Mouse (Mus musculus) cerebellum, adult 2 months (tissue): ENCODE results near the gene Oard1. TPM values are rescaled to one million over a fixed set of nuclear protein-coding genes. Genes with fewer than 3 reads are reported as not detected.

Experiments used
- DNase-seq, 2 experiments: peaks; one replicate each; pipeline ENCODE4 v3.0.0; 2021
- H3K27ac ChIP-seq: fragments of 200-500 bp; 2 replicates; pipeline ENCODE4 v1.5.1; 2012; ENCODE audit warnings: low read length, control low read depth, inconsistent platforms; ENCODE audit not compliant: insufficient read depth
- H3K27me3 ChIP-seq: fragments of 200-500 bp; 2 replicates; pipeline ENCODE4 v1.6.1; 2012; ENCODE audit warnings: inconsistent platforms, mild to moderate bottlenecking, low read length, moderate library complexity; ENCODE audit not compliant: control insufficient read depth, insufficient read depth
- H3K4me1 ChIP-seq: fragments of 200-500 bp; 2 replicates; pipeline ENCODE4 v1.6.1; 2011; ENCODE audit warnings: low read length; ENCODE audit not compliant: control insufficient read depth, insufficient read depth
- H3K4me3 ChIP-seq: fragments of 200-500 bp; replicated peaks from 2 replicates; pipeline ENCODE3; 2011; ENCODE audit warnings: mild to moderate bottlenecking, low read depth, low read length, control low read depth; ENCODE audit not compliant: insufficient read depth
- CTCF ChIP-seq: fragments of 200-500 bp; IDR thresholded peaks from 2 replicates; pipeline ENCODE4 v1.5.1; 2011; ENCODE audit warnings: low read depth, mild to moderate bottlenecking, control low read depth, low read length, moderate library complexity, borderline replicate concordance; ENCODE audit not compliant: insufficient read depth
- POLR2A ChIP-seq: fragments of 200-500 bp; IDR thresholded peaks from 2 replicates; pipeline ENCODE4 v1.6.1; 2011; ENCODE audit warnings: low read length, control low read depth, borderline replicate concordance; ENCODE audit not compliant: insufficient read depth
- WGBS: fragments of 180-500 bp; shearing (Covaris S2); methylation state at CpG from one replicate; pipeline ENCODE4 v1.1.7; 2018; 5-methylcytosine and 5-hydroxymethylcytosine counted together
- polyA plus RNA-seq: library from polyadenylated mRNA; depleted of rRNA; stranded (reverse); fragments of >200 nt; gene quantifications from 2 replicates; pipeline ENCODE4 v1.2.3, GENCODE M21; 2012

The Oard1 gene
- polyA plus RNA-seq, 1 experiment: 27.4 TPM

DNA sequence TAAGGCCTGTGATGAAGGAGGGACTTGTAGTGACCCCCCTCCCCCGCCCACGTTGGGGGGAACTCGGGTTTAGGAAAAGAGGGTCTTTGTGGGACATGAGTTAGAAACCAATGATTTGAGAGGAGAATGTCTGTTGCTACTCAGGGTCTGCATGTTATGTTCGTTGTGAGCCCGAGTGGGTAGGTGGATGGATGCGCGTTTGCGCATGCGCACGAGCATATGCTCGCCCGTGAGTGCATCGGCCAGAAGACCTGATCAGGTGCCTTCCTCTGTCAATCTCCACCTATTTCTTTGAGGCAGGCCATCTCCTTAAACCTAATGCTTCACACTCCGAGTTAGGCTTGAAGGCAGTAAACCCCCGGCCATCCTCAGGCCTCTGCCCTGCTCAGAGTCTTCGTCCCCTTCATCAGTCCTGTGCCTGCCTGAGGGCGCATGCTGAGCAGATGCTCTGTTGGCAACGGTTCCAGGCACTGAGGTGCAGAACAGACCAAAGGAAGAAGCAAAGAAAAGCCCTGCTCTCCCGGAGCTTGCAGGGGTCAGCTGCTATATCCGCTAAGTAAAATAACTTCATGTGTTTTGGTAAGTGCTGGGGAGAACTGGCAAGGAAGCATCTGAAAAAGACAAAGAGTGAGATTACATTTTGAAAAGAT, 23.3 kb downstream of the Oard1 start:
- Histone ChIP-seq H3K27ac (no peak overlapping the region), H3K4me3 (no peak overlapping the region), H3K27me3 (no peaks in the 10 kb centered on the region), H3K4me1 (no peaks in the 10 kb centered on the region; the same call in 1 of the 2 replicates)
- TF ChIP-seq CTCF (no peak), POLR2A (no peak)
- DNase-seq: no peak
- WGBS: 58% methylated on average over 20 of the region's 20 CpGs

DNA sequence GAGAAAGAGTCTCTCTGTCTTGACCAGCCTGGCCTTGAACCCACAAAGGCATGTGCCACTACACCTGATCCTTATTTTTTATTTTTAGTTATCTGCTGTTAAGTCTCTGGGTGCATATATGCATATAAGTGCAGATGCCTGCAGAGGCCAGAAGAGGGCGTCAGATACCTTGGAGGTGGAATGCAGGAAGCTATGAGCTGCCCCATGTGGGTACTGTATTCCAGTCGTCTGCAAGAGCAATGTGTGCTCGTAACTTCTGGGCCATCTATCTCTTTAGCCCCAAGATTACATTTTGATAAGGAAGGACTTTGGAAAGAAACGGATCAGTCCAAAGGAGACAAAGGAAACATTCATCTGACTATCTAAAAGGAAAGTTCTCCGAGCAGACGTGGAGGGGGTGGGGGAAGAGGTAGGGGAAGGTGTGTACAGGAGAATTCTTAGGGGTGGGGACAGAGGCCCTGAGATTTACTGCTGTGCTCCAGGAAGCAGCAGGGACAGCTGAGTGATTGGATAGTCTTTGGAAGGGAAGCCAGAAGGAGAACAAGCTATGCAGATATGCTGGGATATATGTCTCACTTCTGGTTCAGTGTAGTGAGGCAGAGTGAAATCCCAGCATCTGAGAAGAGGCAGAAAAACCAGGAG, 24.0 kb downstream of the Oard1 start:
- DNase-seq: no peak
- Histone ChIP-seq H3K27me3 (no peaks in the 10 kb centered on the region), H3K4me3 (no peak overlapping the region), H3K27ac (no peak overlapping the region), H3K4me1 (no peaks in the 10 kb centered on the region)
- TF ChIP-seq POLR2A (no peak), CTCF (no peak)
- WGBS: 86% methylated on average over 6 of the region's 6 CpGs

DNA sequence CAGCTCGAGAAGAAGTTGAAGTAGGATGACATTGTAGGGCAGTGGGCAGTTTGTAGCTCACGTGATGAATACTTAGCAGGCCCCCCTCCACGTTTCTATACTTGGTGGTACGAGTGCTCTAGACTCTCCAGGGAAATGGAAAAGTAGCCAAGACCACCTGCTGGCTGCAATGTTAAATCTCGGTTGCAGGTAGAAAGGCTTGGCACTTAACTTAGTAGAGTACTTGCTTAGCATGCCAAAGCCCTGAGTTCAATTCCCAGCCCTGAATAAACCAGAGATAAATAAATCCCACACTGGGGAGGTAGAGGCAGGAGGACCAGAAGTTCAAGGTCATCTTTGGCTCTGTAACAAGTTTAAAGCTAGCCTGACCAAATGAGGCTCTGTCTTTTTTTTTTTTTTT, 24.7 kb downstream of the Oard1 start:
- DNase-seq: no peak
- WGBS: 69% methylated on average over 5 of the region's 5 CpGs
- TF ChIP-seq POLR2A (no peak), CTCF (no peak)
- H3K27ac ChIP-seq: no peak overlapping the region
- H3K27me3 ChIP-seq: no peaks in the 10 kb centered on the region
- H3K4me1 ChIP-seq: no peaks in the 10 kb centered on the region
- no peak overlapping the region for H3K4me3 ChIP-seq

DNA sequence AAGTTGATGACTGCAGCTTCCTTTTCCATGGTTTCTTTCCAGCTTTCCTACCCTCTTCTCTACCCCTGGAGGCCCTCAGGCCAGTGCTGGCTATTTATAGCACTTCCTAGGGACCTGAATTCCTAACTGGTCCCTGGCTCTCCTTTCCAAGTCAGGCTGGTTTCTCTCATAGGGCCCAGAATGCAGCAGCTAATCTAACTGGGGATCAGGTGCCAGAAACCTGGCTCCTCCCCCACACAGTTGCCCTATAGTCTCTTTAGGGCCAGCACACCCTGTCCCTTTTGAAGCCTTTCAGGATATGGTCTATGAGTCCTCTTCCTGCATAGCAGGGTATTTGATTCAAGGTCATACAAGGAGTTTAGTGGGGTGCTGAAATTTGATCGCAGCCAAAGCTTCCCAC, 26.7 kb downstream of the Oard1 start:
- TF ChIP-seq POLR2A (no peak), CTCF (no peak)

DNA sequence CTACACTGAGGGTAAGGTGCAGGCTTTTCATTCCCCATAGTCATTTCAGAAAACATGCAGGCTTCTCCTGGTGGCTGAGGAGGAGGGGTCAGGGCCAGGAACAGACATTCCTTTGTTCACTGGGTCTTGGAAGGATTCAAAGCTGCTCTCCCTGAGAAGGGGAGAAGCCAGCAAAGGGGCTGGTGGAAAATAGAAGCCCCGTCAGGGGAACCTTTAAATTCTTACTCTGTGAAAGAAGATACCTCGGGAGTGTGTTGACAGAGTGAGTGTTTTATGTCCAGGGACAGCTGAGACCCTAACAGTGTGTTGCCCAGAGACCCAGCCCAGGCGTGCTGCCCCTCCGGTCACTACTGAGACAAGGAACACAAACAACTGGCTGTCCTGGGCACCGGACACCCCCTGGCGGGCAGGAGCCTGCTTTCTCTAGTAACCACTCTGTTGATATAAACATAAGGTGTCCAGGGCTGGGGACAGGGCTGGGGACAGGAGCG, 27.7 kb downstream of the Oard1 start:
- no peaks in the 10 kb centered on the region for H3K27me3 ChIP-seq
- no peak overlapping the region for H3K4me3 ChIP-seq
- 55% methylated on average over 7 of the region's 7 CpGs for WGBS
- TF ChIP-seq POLR2A: no peak
- TF ChIP-seq CTCF: no peak
- DNase-seq: no peak
- no peak overlapping the region for H3K27ac ChIP-seq
- no peaks in the 10 kb centered on the region for H3K4me1 ChIP-seq

More for the DNA sequence above, 26.7 kb downstream of the Oard1 start:
- DNase-seq: no peak
- no peak overlapping the region for H3K27ac ChIP-seq
- H3K4me3 ChIP-seq: no peak overlapping the region
- no peaks in the 10 kb centered on the region for H3K4me1 ChIP-seq
- 82% methylated on average over 1 of the region's 1 CpGs for WGBS
- H3K27me3 ChIP-seq: no peaks in the 10 kb centered on the region

DNA sequence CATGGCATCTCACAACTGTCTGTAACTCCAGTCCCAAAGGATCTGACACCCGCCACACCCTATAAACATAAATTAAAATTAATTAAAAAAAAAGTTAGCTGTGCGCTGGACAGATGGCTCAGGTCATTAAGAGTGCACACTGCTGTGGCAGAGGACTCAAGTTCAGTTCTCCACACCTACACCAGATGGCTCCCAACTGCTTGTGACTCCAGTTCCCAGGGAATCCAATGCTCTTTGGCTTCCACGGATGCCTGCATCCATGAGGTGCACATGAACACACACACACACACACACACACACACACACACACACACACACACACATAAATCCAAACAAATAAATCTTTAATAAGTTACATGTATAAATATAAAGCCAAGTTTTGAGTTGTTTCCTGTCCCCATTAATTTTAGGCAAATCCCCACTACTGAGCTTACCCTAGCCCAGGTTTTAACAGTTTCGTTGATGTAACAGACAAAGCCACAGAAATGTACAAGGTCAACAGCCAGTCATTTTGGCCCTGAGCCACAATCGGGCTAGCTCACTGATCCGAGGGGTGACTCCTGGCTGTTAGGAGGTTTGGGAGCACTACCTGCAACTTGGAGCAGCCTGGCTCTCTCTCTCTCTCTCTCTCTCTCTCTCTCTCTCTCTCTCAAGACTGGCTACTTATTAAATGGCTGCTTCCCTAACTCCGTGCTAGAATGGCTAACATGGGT, 33.1 kb downstream of the Oard1 start:
- no peak for DNase-seq
- Histone ChIP-seq H3K4me3 (no peak overlapping the region), H3K27me3 (no peaks in the 10 kb centered on the region), H3K27ac (no peak overlapping the region), H3K4me1 (no peaks in the 10 kb centered on the region)
- TF ChIP-seq POLR2A: no peak
- TF ChIP-seq CTCF: peak; percentile 35; the same call in 1 of the 2 replicates
- 38% methylated on average over 7 of the region's 7 CpGs for WGBS

DNA sequence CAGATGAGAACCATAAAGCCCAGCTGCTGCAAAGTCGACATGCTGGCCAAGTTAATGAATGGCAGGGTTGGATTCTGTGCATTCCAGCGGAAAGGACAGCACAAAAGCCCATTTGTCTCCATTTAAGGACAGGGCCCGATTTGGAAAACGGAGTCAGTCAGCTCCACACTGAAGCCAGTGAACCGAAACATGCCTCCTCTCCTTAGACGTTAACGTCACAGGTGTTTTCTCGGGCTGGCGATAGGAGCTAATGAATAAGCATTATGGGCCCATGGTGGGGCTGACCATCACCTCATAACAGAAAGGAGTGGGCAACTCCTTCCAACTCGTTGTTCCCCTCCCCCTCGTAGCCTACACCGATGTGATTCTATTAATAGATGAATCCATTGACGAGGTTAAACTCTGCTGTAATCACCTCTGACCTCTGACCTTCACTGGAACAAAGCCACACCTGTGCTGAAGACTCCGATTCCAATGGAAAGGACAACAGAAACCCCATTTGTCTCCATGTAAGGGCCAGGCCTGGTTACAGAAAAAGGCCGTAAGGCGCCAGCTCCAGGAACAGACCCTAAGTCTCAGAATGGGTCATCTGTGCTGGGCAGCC, 33.8 kb downstream of the Oard1 start:
- Histone ChIP-seq H3K27ac (no peak overlapping the region), H3K4me3 (no peak overlapping the region), H3K27me3 (no peaks in the 10 kb centered on the region), H3K4me1 (no peaks in the 10 kb centered on the region)
- no peak for TF ChIP-seq CTCF
- no peak for TF ChIP-seq POLR2A
- no peak for DNase-seq
- 63% methylated on average over 16 of the region's 16 CpGs for WGBS
